In genomic region chr19:14520098-14520802, GRCm38 (mm10) we compare ENCODE assay signal across 25 mouse cellular contexts.
"Had no signal": no experiment of that assay in that cellular context is flagged by ENCODE, and none has a peak within 500 bp of the region (broad histone marks: within the 10 kb centered on the region; RNA-seq: fewer than 3 reads in every experiment).

No protein-coding gene starts in this region.

- DNase-seq: gastrocnemius, adult 2 months; gastrocnemius, postnatal 10 days; gastrocnemius, postnatal 25 days; heart, adult 11 months; heart, postnatal 10 days; heart, postnatal 4 days; kidney, adult 18-20 months; kidney, adult 8-10 months; kidney, postnatal 10 days; kidney, postnatal 25 days; kidney, postnatal 4 days; liver; liver, embryonic 13.5 days had no signal

- H3K9ac ChIP-seq: heart, embryonic 12.5 days; hindbrain, embryonic 12.5 days; hindbrain, embryonic 14.5 days; intestine, embryonic 15.5 days; limb, embryonic 12.5 days; liver, embryonic 13.5 days; liver, embryonic 15.5 days had no signal

- H3K27me3 ChIP-seq: heart, embryonic 12.5 days; hindbrain, embryonic 12.5 days; intestine, embryonic 15.5 days; limb, embryonic 12.5 days; liver, embryonic 13.5 days; liver, embryonic 15.5 days had no signal

- H3K4me2 ChIP-seq: heart, embryonic 12.5 days; hindbrain, embryonic 12.5 days; hindbrain, embryonic 14.5 days; intestine, embryonic 15.5 days; limb, embryonic 12.5 days; liver, embryonic 11.5 days; liver, embryonic 13.5 days; liver, embryonic 15.5 days had no signal

- H3K4me3 ChIP-seq: gastrocnemius, adult 2 months; heart, embryonic 10.5 days; heart, embryonic 12.5 days; hindbrain, embryonic 10.5 days; hindbrain, embryonic 12.5 days; intestine, embryonic 15.5 days; layer of hippocampus, adult 2 months; left cerebral cortex, adult 2 months; limb, embryonic 10.5 days; limb, embryonic 12.5 days; liver, embryonic 13.5 days; liver, embryonic 15.5 days had no signal

- H3K9me3 ChIP-seq: heart, embryonic 10.5 days; heart, embryonic 12.5 days; hindbrain, embryonic 10.5 days; hindbrain, embryonic 12.5 days; intestine, embryonic 15.5 days; limb, embryonic 10.5 days; limb, embryonic 12.5 days; liver, embryonic 13.5 days; liver, embryonic 15.5 days had no signal

- H3K27ac ChIP-seq: gastrocnemius, adult 2 months; heart, embryonic 10.5 days; hindbrain, embryonic 10.5 days; hindbrain, embryonic 12.5 days; hindbrain, embryonic 14.5 days; intestine, embryonic 15.5 days; layer of hippocampus, adult 2 months; left cerebral cortex, adult 2 months; limb, embryonic 10.5 days; limb, embryonic 12.5 days; liver, embryonic 13.5 days; liver, embryonic 15.5 days had no signal

- H3K4me1 ChIP-seq: heart, embryonic 10.5 days; heart, embryonic 12.5 days; intestine, embryonic 15.5 days had no signal

- H3K36me3 ChIP-seq: intestine, embryonic 15.5 days had no signal
